Mouse (Mus musculus): ENCODE measurements at regions not wholly inside any gene's neighbourhood (a gene's known extent, or its start where the extent isn't known, plus 50 kb on each side); places are given as distances from the start of the nearest gene placed in this dataset.

GRCm38 (mm10) chr5:111897568-111897967 is 163.8 kb downstream of the Gm26897 start:
- no peak for DNase-seq

GRCm38 (mm10) chr5:111898482-111898881 is 164.8 kb downstream of the Gm26897 start:
- no peak for DNase-seq

- no peak for DNase-seq
Observed at GRCm38 (mm10) chr5:111901197-111901596, 167.5 kb downstream of the Gm26897 start.

- DNase-seq, result peak; percentile 74
Observed at GRCm38 (mm10) chr5:111901678-111902077, 168.0 kb downstream of the Gm26897 start.

- no peak for DNase-seq
Observed at GRCm38 (mm10) chr5:111908085-111908484, 174.4 kb downstream of the Gm26897 start.

GRCm38 (mm10) chr5:111910514-111910913 is 176.8 kb downstream of the Gm26897 start:
- no peak for DNase-seq

GRCm38 (mm10) chr5:111913354-111913753 is 179.6 kb downstream of the Gm26897 start:
- DNase-seq, result no peak

- no peak for DNase-seq
Observed at GRCm38 (mm10) chr5:111914296-111914695, 180.6 kb downstream of the Gm26897 start.

- DNase-seq, result no peak
Observed at GRCm38 (mm10) chr5:111917643-111918252, 184.0 kb downstream of the Gm26897 start.

- DNase-seq, result no peak
Observed at GRCm38 (mm10) chr5:111918888-111919287, 185.2 kb downstream of the Gm26897 start.

GRCm38 (mm10) chr5:111922991-111923701 is 189.4 kb downstream of the Gm26897 start:
- DNase-seq, result no peak

GRCm38 (mm10) chr5:111925757-111926156 is 192.0 kb downstream of the Gm26897 start:
- DNase-seq, result no peak

GRCm38 (mm10) chr5:111929180-111929990 is 195.7 kb downstream of the Gm26897 start:
- no peak for DNase-seq

- no peak for DNase-seq
Observed at GRCm38 (mm10) chr5:111929991-111930339, 196.2 kb downstream of the Gm26897 start.

GRCm38 (mm10) chr5:111931733-111932132 is 198.0 kb downstream of the Gm26897 start:
- DNase-seq, result peak; percentile 12

- DNase-seq, result no peak
Observed at GRCm38 (mm10) chr5:111935381-111936134, 201.8 kb downstream of the Gm26897 start.

GRCm38 (mm10) chr5:111941831-111942230 is 208.1 kb downstream of the Gm26897 start:
- DNase-seq, result no peak

- no peak for DNase-seq
Observed at GRCm38 (mm10) chr5:111942792-111943191, 209.1 kb downstream of the Gm26897 start.

- DNase-seq, result no peak
Observed at GRCm38 (mm10) chr5:111943337-111944162, 209.8 kb downstream of the Gm26897 start.

GRCm38 (mm10) chr5:111944273-111944971 is 210.7 kb downstream of the Gm26897 start:
- no peak for DNase-seq

GRCm38 (mm10) chr5:111944972-111945285 is 211.2 kb downstream of the Gm26897 start:
- DNase-seq, result no peak

GRCm38 (mm10) chr5:111946281-111946680 is 212.6 kb downstream of the Gm26897 start:
- no peak for DNase-seq
